22 mouse cellular contexts compared by ENCODE assay signal in genomic region chr5:18477372-18478017, GRCm38 (mm10).
"Had no signal": no experiment of that assay in that cellular context is flagged by ENCODE, and none has a peak within 500 bp of the region (broad histone marks: within the 10 kb centered on the region; RNA-seq: fewer than 3 reads in every experiment).

No protein-coding gene starts in this region.

- H3K9ac ChIP-seq: liver, postnatal 0 days; lung, embryonic 15.5 days; midbrain, embryonic 13.5 days; neural tube, embryonic 13.5 days; neural tube, embryonic 15.5 days had no signal

- ATAC-seq: liver, postnatal 0 days; lung, postnatal 0 days; midbrain, embryonic 13.5 days; midbrain, embryonic 16.5 days had no signal

- H3K4me3 ChIP-seq: lung, embryonic 15.5 days; megakaryocyte, embryonic 14.5 days; midbrain, embryonic 13.5 days; myocyte; neural tube, embryonic 13.5 days; neural tube, embryonic 15.5 days had no signal

- H3K27me3 ChIP-seq: lung, embryonic 15.5 days; megakaryocyte, embryonic 14.5 days; midbrain, embryonic 13.5 days; neural tube, embryonic 13.5 days; neural tube, embryonic 15.5 days had no signal

- H3K4me2 ChIP-seq: lung, embryonic 15.5 days; midbrain, embryonic 11.5 days; midbrain, embryonic 13.5 days; neural tube, embryonic 13.5 days; neural tube, embryonic 15.5 days had no signal

- H3K27ac ChIP-seq: lung, embryonic 15.5 days; macrophage; midbrain, embryonic 13.5 days; neural tube, embryonic 13.5 days; neural tube, embryonic 15.5 days had no signal

- H3K9me3 ChIP-seq: lung, embryonic 15.5 days; megakaryocyte, embryonic 14.5 days; midbrain, embryonic 13.5 days; neural tube, embryonic 13.5 days; neural tube, embryonic 15.5 days had no signal

- H3K36me3 ChIP-seq: lung, embryonic 15.5 days; midbrain, embryonic 13.5 days; neural tube, embryonic 13.5 days; neural tube, embryonic 15.5 days had no signal

- H3K4me1 ChIP-seq: lung, embryonic 15.5 days; megakaryocyte, embryonic 14.5 days; midbrain, embryonic 13.5 days; neural tube, embryonic 13.5 days; neural tube, embryonic 15.5 days had no signal

- DNase-seq: liver, postnatal 0 days; lung, adult 2 months; lung, postnatal 14 days; lung, postnatal 36 days; retina, postnatal 1 day; right cerebral cortex, adult 18-20 months; right cerebral cortex, postnatal 25 days; right cerebral cortex, postnatal 4 days; spleen, adult 18-20 months; thymus, adult 18-20 months; thymus, postnatal 14 days; thymus, postnatal 36 days had no signal
